Mouse (Mus musculus) layer of hippocampus, adult 8-10 months (tissue): ENCODE data around the gene Olfr1030. TPM values are rescaled to one million over a fixed set of nuclear protein-coding genes. Genes with fewer than 3 reads are reported as not detected.
"Not testable (repeated sequence)": the region's sequence is repeated elsewhere in the genome, so short reads cannot be mapped to it uniquely, and the experiment has no call there.

Source experiments
- DNase-seq, 2 experiments: peaks; one replicate each; pipeline ENCODE4 v3.0.0; 2022; ENCODE audit warnings: low spot score in 2 of 2
- total RNA-seq, 4 experiments: library from RNA; stranded (reverse); gene quantifications; 2 replicates each; pipeline ENCODE4 v1.2.4; 2022

Olfr1030 gene
- total RNA-seq, result not detected

DNA sequence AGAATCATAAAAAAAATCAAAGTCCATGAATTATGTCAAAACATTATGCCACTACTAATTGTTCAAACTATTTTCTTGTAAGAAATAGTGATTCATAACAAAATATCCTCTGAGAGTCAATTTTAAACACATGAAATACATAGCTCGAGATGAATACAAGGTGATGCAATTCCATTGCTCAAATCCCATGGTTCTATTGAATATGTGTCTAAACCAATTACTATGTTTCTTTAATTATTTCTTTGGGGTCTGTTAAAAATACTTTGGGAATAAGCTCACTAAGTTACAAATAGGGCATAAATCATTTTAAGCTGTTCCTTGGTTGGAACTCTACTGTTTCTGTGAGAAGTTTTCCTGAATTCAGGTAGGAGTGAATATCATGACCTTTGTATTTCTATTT is at the start of gene Olfr1030:
Gene Olfr1030, plus strand, starts transcription at position 301 of the 400 bp plus-strand sequence.
- no peak for DNase-seq

DNA sequence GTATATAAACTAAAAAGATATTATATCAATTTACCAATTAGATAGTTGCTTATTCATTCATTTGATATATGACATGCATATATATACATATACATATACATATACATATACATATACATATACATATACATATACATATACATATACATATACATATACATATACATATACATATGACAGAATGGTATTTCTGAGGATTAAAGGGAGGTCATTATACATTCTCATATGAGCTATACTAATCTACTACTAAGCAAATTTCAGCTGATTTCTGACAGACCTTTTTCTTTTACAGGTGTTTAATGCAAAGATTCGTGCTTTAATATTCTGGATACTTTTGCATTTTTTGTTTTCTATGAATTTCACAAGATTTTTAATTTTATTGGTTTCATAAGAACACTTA is 28.9 kb upstream of the Olfr1030 start, which contains the start of gene Olfr1028:
Gene Olfr1028, plus strand, starts transcription at position 301 of the 400 bp plus-strand sequence.
- DNase-seq, result no peak

DNA sequence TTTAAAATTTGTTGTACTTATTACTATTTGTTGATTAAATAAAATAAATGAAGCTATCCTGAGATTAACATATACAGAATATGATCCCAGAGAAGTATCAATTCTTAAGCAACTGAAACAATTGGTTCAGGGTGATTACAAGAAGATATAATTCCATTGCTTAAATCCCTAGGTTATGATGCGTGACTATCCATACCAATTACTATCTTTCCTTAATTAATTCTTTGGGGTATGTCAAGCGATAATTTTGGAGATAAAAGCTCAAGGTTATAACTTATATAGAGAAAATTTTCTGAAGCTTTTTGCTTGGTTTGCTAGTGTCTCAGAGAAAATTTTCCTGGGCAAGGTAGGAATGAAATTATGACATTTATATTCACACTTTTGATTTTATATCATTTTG is 5.5 kb upstream of the Olfr1030 start, which contains the start of gene Olfr1029:
Gene Olfr1029, plus strand, starts transcription at position 301 of the 400 bp plus-strand sequence.
- no peak for DNase-seq

DNA sequence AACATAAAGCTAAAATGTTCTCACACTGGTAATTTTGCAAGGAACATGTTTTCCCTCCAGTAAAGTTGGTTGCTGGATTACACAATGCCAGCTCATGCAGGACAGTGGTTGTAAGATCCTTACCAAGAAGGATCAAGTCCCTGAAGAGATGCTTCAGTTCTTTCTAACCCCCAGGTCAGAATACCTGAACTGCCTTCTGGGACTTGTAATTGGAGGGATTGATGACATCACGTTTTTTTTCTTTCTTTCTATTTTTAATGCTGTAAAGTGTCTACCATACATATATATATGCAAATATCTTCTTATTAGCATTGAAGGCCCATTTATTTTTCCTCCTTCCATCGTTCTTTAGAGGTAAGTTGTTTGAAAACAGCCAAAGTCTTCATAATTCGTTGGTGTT is 10.9 kb downstream of the Olfr1030 start, which contains the start of gene Olfr1031:
Gene Olfr1031, plus strand, starts transcription at position 301 of the 400 bp plus-strand sequence.
- no peak for DNase-seq

DNA sequence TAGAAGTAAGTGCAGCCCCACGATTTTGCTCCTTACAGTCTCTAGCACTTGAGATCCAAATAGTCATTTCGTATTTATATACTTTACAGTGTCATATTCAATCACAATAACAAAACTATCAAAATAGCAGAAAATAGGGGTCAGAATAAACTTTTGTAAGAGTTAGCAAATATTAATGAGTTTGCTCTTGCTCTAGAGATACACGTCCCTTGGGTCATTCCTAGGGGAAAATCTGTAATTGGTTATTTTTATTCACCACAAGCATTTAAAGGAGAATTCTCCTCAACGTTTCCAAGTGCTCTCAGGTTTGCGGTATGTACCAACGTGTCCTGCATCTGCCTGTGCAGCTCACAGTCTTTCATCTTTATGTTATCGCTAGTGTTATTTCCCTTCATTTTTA is 26.2 kb downstream of the Olfr1030 start, which contains the start of gene Olfr1032:
Gene Olfr1032, plus strand, starts transcription at position 301 of the 400 bp plus-strand sequence.
- no peak for DNase-seq

DNA sequence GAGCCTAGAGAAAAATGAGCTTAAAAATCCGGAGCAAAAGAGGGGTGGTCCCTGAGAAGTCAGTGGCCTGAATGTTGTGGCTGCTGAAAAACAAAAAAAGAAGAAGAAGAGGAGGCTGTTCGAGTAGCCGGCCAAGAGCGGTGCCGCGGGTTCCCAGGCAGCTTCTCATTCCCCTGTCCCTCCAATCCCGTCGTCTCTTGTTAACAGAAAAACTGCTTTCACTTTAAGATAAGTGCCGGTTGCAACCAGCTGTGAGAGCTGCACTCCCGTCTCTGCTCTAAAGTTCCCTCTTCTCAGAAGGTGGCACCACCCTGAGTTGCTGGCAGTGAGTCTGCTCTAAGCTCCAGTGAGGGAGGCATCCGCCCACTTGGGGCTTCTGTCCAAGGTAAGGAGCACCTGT is 41.3 kb downstream of the Olfr1030 start, which contains the start of gene Olfr1033:
Gene Olfr1033, plus strand, starts transcription at position 228 of the 400 bp plus-strand sequence.
- DNase-seq, result not testable (repeated sequence)

DNA sequence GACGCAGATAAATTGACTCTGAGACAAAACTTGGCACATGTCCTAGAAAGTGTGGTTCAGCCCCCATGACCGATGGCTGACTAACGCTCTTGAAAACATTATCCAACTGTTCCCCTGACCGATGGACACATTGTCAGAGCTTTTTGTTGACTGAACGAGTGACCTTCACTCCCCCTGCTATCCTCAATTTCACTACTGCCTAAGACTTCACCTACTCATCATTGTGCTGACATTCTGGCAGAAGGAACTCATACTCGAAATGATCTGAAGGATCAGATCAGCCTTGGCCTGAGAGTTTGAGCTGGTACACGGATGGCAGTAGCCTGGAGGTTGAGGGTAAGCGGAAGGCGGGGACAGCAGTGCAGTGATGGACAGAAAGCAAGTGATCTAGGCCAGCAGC is 42.4 kb downstream of the Olfr1030 start:
- not testable (repeated sequence) for DNase-seq

Other genes with a start within 250 kb of the Olfr1030 start
- not detected for gene Olfr1012, start 216.5 kb upstream of the Olfr1030 start, total RNA-seq
- not detected for gene Olfr1013, start 212.2 kb upstream of the Olfr1030 start, total RNA-seq
- not detected for gene Olfr1014, start 206.6 kb upstream of the Olfr1030 start, total RNA-seq
- gene Olfr1015, start 197.3 kb upstream of the Olfr1030 start, total RNA-seq, result not detected
- not detected for gene Olfr1016, start 176.7 kb upstream of the Olfr1030 start, total RNA-seq
- gene Olfr1018, start 160.8 kb upstream of the Olfr1030 start, total RNA-seq, result not detected
- gene Olfr1019, start 133.8 kb upstream of the Olfr1030 start, total RNA-seq, result not detected
- not detected for gene Olfr1020, start 132.2 kb upstream of the Olfr1030 start, total RNA-seq
- gene Olfr1022, start 110.7 kb upstream of the Olfr1030 start, total RNA-seq, result not detected
- not detected for gene Olfr1023, start 93.6 kb upstream of the Olfr1030 start, total RNA-seq
- not detected for gene Olfr1024, start 74.2 kb upstream of the Olfr1030 start, total RNA-seq
- not detected for gene Olfr1025-ps1, start 64.1 kb upstream of the Olfr1030 start, total RNA-seq
- gene Olfr1026, start 57.7 kb upstream of the Olfr1030 start, total RNA-seq, result not detected
- not detected for gene Olfr1028, start 28.8 kb upstream of the Olfr1030 start, total RNA-seq
- gene Olfr1029, start 5.4 kb upstream of the Olfr1030 start, total RNA-seq, result not detected
- gene Olfr1031, start 11.0 kb downstream of the Olfr1030 start, total RNA-seq, result not detected
- not detected for gene Olfr1032, start 26.3 kb downstream of the Olfr1030 start, total RNA-seq
- gene Olfr1033, start 41.4 kb downstream of the Olfr1030 start, total RNA-seq, result not detected
- not detected for gene Olfr1034, start 66.6 kb downstream of the Olfr1030 start, total RNA-seq
- not detected for gene Olfr1036, start 94.7 kb downstream of the Olfr1030 start, total RNA-seq
- not detected for gene Olfr1037, start 108.1 kb downstream of the Olfr1030 start, total RNA-seq
- under 1 TPM in 1 of 4 experiments, not detected in 3; 0.11 TPM for gene Olfr1039, start 156.7 kb downstream of the Olfr1030 start, total RNA-seq
- gene Olfr1040, start 167.5 kb downstream of the Olfr1030 start, total RNA-seq, result not detected
- not detected for gene Olfr1042, start 182.6 kb downstream of the Olfr1030 start, total RNA-seq
- gene Olfr1043, start 188.2 kb downstream of the Olfr1030 start, total RNA-seq, result not detected
- gene Olfr1044, start 198.5 kb downstream of the Olfr1030 start, total RNA-seq, result not detected
- gene Olfr52, start 206.4 kb downstream of the Olfr1030 start, total RNA-seq, result not detected
- not detected for gene Olfr1045, start 223.7 kb downstream of the Olfr1030 start, total RNA-seq
- not detected for gene Olfr1046, start 240.0 kb downstream of the Olfr1030 start, total RNA-seq